Mouse (Mus musculus): ENCODE results near the gene Zfp334. TPM values are rescaled to one million over a fixed set of nuclear protein-coding genes. Genes with fewer than 3 reads are reported as not detected.
A peak's percentile ranks its signal among the peaks of the same experiment; 100 is the strongest.

Zfp334 gene
- polyA plus RNA-seq, 1 experiment from 2014 or later: 10.3 TPM

- Histone ChIP-seq H3K27me3 (replicated peaks) (no peaks in the 10 kb centered on the region), H3K36me3 (replicated peaks) (no peaks in the 10 kb centered on the region), H3K4me1 (peaks cover 10% of the 10 kb centered on the region), H3K9ac (no peak overlapping the region), H3K9me3 (no peaks in the 10 kb centered on the region), H3K4me3 (no peak overlapping the region), H3K27ac (no peak overlapping the region), H3K4me2 (no peak overlapping the region)
- ATAC-seq (replicated peaks): no peak
- 45% methylated on average over 14 of the region's 14 CpGs for WGBS
These were observed 55.3 kb downstream of the Zfp334 start for GRCm38 (mm10) chr2:165332610-165333210.

GRCm38 (mm10) chr2:165329703-165330102, 58.4 kb downstream of the Zfp334 start:
- no peak for ATAC-seq (replicated peaks)
- no peak overlapping the region for H3K4me2 ChIP-seq
- no peaks in the 10 kb centered on the region for H3K9me3 ChIP-seq
- no peak overlapping the region for H3K4me3 ChIP-seq
- WGBS: 70% methylated on average over 3 of the region's 3 CpGs
- H3K27ac ChIP-seq: no peak overlapping the region
- H3K4me1 ChIP-seq: peaks cover 29% of the 10 kb centered on the region
- H3K27me3 ChIP-seq (replicated peaks): no peaks in the 10 kb centered on the region
- H3K9ac ChIP-seq: no peak overlapping the region
- H3K36me3 ChIP-seq (replicated peaks): no peaks in the 10 kb centered on the region

- Histone ChIP-seq H3K4me1 (peaks cover 38% of the 10 kb centered on the region), H3K27me3 (replicated peaks) (no peaks in the 10 kb centered on the region), H3K4me2 (no peak overlapping the region), H3K9me3 (no peaks in the 10 kb centered on the region), H3K27ac (no peak overlapping the region), H3K36me3 (replicated peaks) (no peaks in the 10 kb centered on the region), H3K4me3 (no peak overlapping the region), H3K9ac (no peak overlapping the region)
- 83% methylated on average over 5 of the region's 5 CpGs for WGBS
- no peak for ATAC-seq (replicated peaks)
These were observed 59.3 kb downstream of the Zfp334 start for GRCm38 (mm10) chr2:165328746-165329145.

- Histone ChIP-seq H3K36me3 (replicated peaks) (no peaks in the 10 kb centered on the region), H3K27me3 (replicated peaks) (no peaks in the 10 kb centered on the region), H3K4me2 (peak overlapping the region; percentile 85), H3K4me3 (peak overlapping the region; percentile 89), H3K4me1 (peaks cover 39% of the 10 kb centered on the region), H3K9ac (peak overlapping the region; percentile 67), H3K9me3 (no peaks in the 10 kb centered on the region), H3K27ac (peak overlapping the region; percentile 94)
- 27% methylated on average over 7 of the region's 7 CpGs for WGBS
- ATAC-seq (replicated peaks): no peak
These were observed 60.7 kb downstream of the Zfp334 start for GRCm38 (mm10) chr2:165327386-165327785.

- Histone ChIP-seq H3K9me3 (no peaks in the 10 kb centered on the region), H3K36me3 (replicated peaks) (no peaks in the 10 kb centered on the region), H3K4me1 (peaks cover 47% of the 10 kb centered on the region), H3K27ac (peak within 1 kb of the TSS; percentile 94), H3K9ac (peak within 1 kb of the TSS; percentile 90), H3K27me3 (replicated peaks) (no peaks in the 10 kb centered on the region), H3K4me3 (peak within 1 kb of the TSS; percentile 89), H3K4me2 (peak within 1 kb of the TSS; percentile 85)
- under 1% methylated on average over 55 of the region's 55 CpGs for whole genome bisulfite sequencing
- ATAC-seq (replicated peaks): peak; percentile 98
These were observed 61.5 kb downstream of the Zfp334 start, which contains the start of gene Elmo2 for GRCm38 (mm10) chr2:165326304-165327190. Gene Elmo2 (minus strand): TSS chr2:165326479.

- Histone ChIP-seq H3K27me3 (replicated peaks) (no peaks in the 10 kb centered on the region), H3K9me3 (no peaks in the 10 kb centered on the region), H3K4me2 (peak overlapping the region; percentile 85), H3K4me3 (peak overlapping the region; percentile 89), H3K4me1 (peaks cover 54% of the 10 kb centered on the region), H3K27ac (peak overlapping the region; percentile 94), H3K9ac (peak overlapping the region; percentile 90), H3K36me3 (replicated peaks) (no peaks in the 10 kb centered on the region)
- peak; percentile 46 for ATAC-seq (replicated peaks)
- under 1% methylated on average over 30 of the region's 30 CpGs for WGBS
These were observed 62.3 kb downstream of the Zfp334 start for GRCm38 (mm10) chr2:165325521-165326303.

Other genes starting within 250 kb of the Zfp334 start
- gene Cdh22, start 153.4 kb downstream of the Zfp334 start, polyA plus RNA-seq (2015; fragmentation: Nextera tagmentation; extraction: Ambion mirVana): 20.8 and 21.2 TPM in 2 replicates
- 72.8 and 74.1 TPM in 2 replicates for gene Slc35c2, start 100.4 kb downstream of the Zfp334 start, polyA plus RNA-seq (2015; fragmentation: Nextera tagmentation; extraction: Ambion mirVana)
- gene Elmo2, start 61.8 kb downstream of the Zfp334 start, polyA plus RNA-seq (2015; fragmentation: Nextera tagmentation; extraction: Ambion mirVana): 111 and 115 TPM in 2 replicates
- gene Zfp663, start 19.5 kb downstream of the Zfp334 start, polyA plus RNA-seq (2015; fragmentation: Nextera tagmentation; extraction: Ambion mirVana): 8.5 and 10.9 TPM in 2 replicates
- gene Ocstamp, start 12.1 kb upstream of the Zfp334 start, polyA plus RNA-seq (2015; fragmentation: Nextera tagmentation; extraction: Ambion mirVana): not detected in 2 replicates
- 10.1 and 11.5 TPM in 2 replicates for gene Slc13a3, start 85.0 kb upstream of the Zfp334 start, polyA plus RNA-seq (2015; fragmentation: Nextera tagmentation; extraction: Ambion mirVana)
- 50.9 and 51.1 TPM in 2 replicates for gene Trp53rka, start 105.1 kb upstream of the Zfp334 start, polyA plus RNA-seq (2015; fragmentation: Nextera tagmentation; extraction: Ambion mirVana)
- gene Slc2a10, start 115.5 kb upstream of the Zfp334 start, polyA plus RNA-seq (2015; fragmentation: Nextera tagmentation; extraction: Ambion mirVana): 1.6 and 2.6 TPM in 2 replicates
- gene Eya2, start 206.8 kb upstream of the Zfp334 start, polyA plus RNA-seq (2015; fragmentation: Nextera tagmentation; extraction: Ambion mirVana): 4.6 and 9.0 TPM in 2 replicates

All from midbrain, embryonic 15.5 days (tissue).